Mouse (Mus musculus) intestine, embryonic 15.5 days (tissue): ENCODE measurements around the gene Piezo1. TPM values are rescaled to one million over a fixed set of nuclear protein-coding genes. Genes with fewer than 3 reads are reported as not detected.
A peak's percentile ranks its signal among the peaks of the same experiment; 100 is the strongest.

Source experiments
- ATAC-seq: fragments of 200-750 bp; cut with Nextera tagmentation; 2 replicates; pipeline ENCODE4 v1.8.0; 2017; ENCODE audit warnings: moderate TSS enrichment, moderate library complexity
- H3K27ac ChIP-seq: fragments of 300-500 bp; sonication (generic); 2 replicates; pipeline ENCODE4 v1.5.1; 2015; ENCODE audit warnings: mild to moderate bottlenecking, inconsistent platforms
- H3K27me3 ChIP-seq: fragments of 300-500 bp; sonication (generic); replicated peaks from 2 replicates; pipeline ENCODE4 v1.6.1; 2015; ENCODE audit warnings: inconsistent platforms
- H3K36me3 ChIP-seq: fragments of 300-500 bp; sonication (generic); 2 replicates; pipeline ENCODE4 v1.6.1; 2015; ENCODE audit warnings: inconsistent platforms
- H3K4me1 ChIP-seq: fragments of 300-500 bp; sonication (generic); replicated peaks from 2 replicates; pipeline ENCODE4 v1.6.1; 2015; ENCODE audit warnings: inconsistent platforms
- H3K4me2 ChIP-seq: fragments of 300-500 bp; sonication (generic); replicated peaks from 2 replicates; pipeline ENCODE4 v1.6.1; 2015; ENCODE audit warnings: mild to moderate bottlenecking, inconsistent platforms
- H3K4me3 ChIP-seq: fragments of 300-500 bp; sonication (generic); replicated peaks from 2 replicates; pipeline ENCODE4 v1.5.1; 2015; ENCODE audit warnings: inconsistent platforms
- H3K9ac ChIP-seq: fragments of 300-500 bp; sonication (generic); 2 replicates; pipeline ENCODE4 v1.6.1; 2015; ENCODE audit warnings: inconsistent platforms
- H3K9me3 ChIP-seq: fragments of 300-500 bp; sonication (generic); 2 replicates; pipeline ENCODE4 v1.6.1; 2016; ENCODE audit warnings: inconsistent platforms
- WGBS: fragments of 180-500 bp; shearing (Covaris S2); methylation state at CpG from one replicate; pipeline ENCODE4 v1.1.7; 2015; 5-methylcytosine and 5-hydroxymethylcytosine counted together
- polyA plus RNA-seq: library from polyadenylated mRNA; unstranded; fragments of >200 nt; fragmentation: Nextera tagmentation; extraction: Ambion mirVana; gene quantifications from 2 replicates; pipeline ENCODE4 v1.2.1, GENCODE M21; 2015

The Piezo1 gene
- polyA plus RNA-seq, 1 experiment from 2014 or later = 10.8 TPM

DNA sequence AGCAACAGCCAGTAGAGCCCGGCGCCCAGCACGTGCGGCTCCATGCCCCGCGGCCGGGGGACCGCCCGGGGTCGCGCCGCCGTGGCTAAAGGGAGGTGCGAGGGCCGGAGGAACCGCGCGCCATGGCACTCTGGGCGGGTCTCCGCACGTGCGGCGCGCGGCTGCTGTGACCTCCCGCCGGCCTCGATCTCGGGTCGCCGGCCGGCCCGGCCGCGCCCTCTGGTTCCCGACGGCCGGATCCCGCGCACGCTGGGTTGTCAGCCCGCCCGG lies 199 bp downstream of the Piezo1 start:
- peak overlapping the region; percentile 87 for H3K4me3 ChIP-seq
- H3K9ac ChIP-seq = peak overlapping the region; percentile 85
- no peaks in the 10 kb centered on the region for H3K36me3 ChIP-seq
- H3K4me1 ChIP-seq = peaks cover 48% of the 10 kb centered on the region
- 0% methylated on average over 43 of the region's 43 CpGs for WGBS
- H3K27me3 ChIP-seq = no peaks in the 10 kb centered on the region
- H3K9me3 ChIP-seq = no peaks in the 10 kb centered on the region
- ATAC-seq = peak; percentile 55
- peak overlapping the region; percentile 90 for H3K27ac ChIP-seq
- peak overlapping the region; percentile 92 for H3K4me2 ChIP-seq

DNA sequence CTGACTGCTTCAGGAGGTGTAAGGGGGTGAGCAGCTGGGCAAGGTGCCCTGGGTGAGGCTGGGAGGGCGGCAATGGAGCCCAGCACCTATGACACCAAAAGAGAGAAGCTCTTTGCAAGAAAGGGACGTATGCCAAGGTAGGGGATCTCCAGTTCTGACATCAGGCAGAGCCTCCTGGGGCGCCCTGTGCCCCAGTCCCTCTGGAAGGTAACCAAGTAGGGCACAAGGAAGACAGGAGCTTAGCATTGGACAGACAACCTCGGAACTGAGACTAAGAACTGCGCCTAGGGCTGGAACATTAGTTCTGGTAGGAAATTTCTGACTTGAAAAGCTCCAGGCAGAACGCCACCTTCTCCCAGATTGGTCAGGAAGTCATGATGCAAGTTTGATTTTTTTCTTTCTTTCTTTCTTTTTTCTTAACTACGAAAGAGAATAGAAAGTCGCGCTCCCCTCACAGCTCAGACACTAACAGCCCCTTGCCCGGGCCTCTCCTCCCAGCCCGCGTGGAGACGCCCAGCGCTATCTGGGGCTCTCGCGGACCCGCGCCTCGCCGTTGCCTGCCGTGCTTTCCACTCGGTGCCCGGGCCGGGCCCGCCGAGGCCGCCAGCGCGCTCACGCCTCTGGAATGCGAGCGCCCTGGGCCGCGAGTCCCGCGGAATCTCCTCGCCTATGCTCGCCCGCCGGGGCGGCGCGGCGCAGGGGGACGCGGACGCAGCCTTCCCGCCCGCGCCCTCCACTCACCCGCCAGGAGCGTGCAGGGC lies 715 bp downstream of the Piezo1 start:
- H3K4me1 ChIP-seq = peaks cover 48% of the 10 kb centered on the region
- peak overlapping the region; percentile 92 for H3K4me2 ChIP-seq
- peak overlapping the region; percentile 85 for H3K9ac ChIP-seq
- no peaks in the 10 kb centered on the region for H3K9me3 ChIP-seq
- no peaks in the 10 kb centered on the region for H3K36me3 ChIP-seq
- 3% methylated on average over 50 of the region's 52 CpGs for WGBS
- H3K27me3 ChIP-seq = no peaks in the 10 kb centered on the region
- H3K4me3 ChIP-seq = peak overlapping the region; percentile 87
- ATAC-seq = peak; percentile 57
- peak overlapping the region; percentile 90 for H3K27ac ChIP-seq

DNA sequence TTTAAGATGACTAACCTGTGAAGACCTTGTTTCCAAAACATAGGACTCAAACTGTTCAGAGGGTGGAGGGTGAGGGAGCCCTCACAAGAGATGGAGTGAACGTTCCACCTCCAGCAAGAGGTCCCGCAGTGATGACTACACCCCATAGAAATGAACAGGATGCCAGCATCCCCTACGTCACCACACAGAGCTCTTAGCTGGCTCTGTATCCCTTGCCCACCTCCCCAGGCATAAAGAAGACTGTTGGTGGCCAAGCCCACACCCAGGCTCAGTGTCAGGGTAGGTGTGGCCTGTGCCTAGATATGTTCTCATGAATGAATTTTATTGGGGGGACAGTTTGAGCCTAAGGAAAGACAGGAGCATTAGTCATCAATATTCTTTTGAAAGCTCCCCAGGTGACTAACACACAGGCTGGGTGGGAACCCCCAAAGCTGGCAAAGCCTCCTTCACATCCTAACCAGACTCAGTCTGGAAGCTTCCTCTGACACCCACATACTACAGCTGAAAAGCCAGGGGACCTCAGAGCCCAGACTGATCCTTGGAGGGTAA lies 2.2 kb downstream of the Piezo1 start:
- Histone ChIP-seq H3K9me3 (no peaks in the 10 kb centered on the region), H3K4me2 (peak overlapping the region; percentile 92), H3K4me1 (peaks cover 50% of the 10 kb centered on the region), H3K27ac (peak overlapping the region; percentile 49; the same call in 1 of the 2 replicates), H3K9ac (no peak overlapping the region; the same call in 1 of the 2 replicates), H3K4me3 (peak overlapping the region; percentile 87; the same call in 1 of the 2 replicates), H3K27me3 (no peaks in the 10 kb centered on the region), H3K36me3 (no peaks in the 10 kb centered on the region)
- ATAC-seq = no peak
- 79% methylated on average over 3 of the region's 3 CpGs for WGBS

DNA sequence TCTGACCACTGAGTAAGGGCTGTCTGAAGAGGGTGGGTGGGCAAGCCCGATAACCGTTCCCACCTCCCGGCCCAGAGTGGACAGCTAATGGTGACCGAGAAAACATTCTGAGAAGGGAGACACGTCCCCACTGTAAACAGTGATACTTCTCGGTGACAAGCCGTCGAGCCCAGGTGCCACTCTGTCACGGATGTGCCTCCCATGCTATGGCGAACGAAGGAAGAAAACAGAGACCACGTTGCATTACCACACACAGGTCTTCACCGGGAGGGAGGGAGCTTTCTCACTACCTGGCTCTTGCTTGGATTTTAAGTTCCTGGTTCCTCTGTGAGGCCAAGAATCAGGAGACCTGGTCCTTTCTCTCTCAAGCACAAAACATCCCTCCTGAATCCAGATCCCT lies 2.8 kb downstream of the Piezo1 start:
- 63% methylated on average over 13 of the region's 13 CpGs for WGBS
- no peaks in the 10 kb centered on the region for H3K27me3 ChIP-seq
- ATAC-seq = no peak
- no peaks in the 10 kb centered on the region for H3K36me3 ChIP-seq
- H3K9ac ChIP-seq = no peak overlapping the region
- H3K4me3 ChIP-seq = no peak overlapping the region
- peak overlapping the region; percentile 92 for H3K4me2 ChIP-seq
- H3K4me1 ChIP-seq = peaks cover 50% of the 10 kb centered on the region
- no peaks in the 10 kb centered on the region for H3K9me3 ChIP-seq
- peak overlapping the region; percentile 49 for H3K27ac ChIP-seq

DNA sequence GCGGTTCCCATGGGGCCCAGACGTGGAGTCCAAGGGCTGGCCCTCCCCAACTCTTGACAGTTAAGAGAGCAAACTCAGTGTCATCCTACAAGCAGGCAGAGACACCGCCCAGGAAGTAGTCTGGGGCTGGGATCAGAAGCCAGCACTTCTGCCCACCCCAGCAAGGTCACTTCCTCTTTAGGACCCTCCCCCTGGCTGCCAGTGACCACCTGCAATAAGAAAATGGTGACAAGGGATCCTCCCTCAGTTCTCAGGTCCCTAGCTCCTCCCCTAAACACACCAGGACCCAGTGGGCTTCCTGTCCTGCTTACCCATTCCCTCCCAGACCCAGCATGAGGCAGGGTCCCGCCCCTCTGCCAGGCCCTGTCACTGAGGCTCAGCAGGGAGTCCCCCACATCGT lies 3.3 kb downstream of the Piezo1 start:
- ATAC-seq = peak; percentile 5; the same call in 1 of the 2 replicates
- peak overlapping the region; percentile 56 for H3K27ac ChIP-seq
- no peaks in the 10 kb centered on the region for H3K27me3 ChIP-seq
- H3K9ac ChIP-seq = 0 out of 2 replicates have a peak overlapping the region, but pooled peaks have one; percentile 6
- H3K4me2 ChIP-seq = peak overlapping the region; percentile 92
- H3K36me3 ChIP-seq = no peaks in the 10 kb centered on the region
- H3K4me3 ChIP-seq = no peak overlapping the region; the same call in 1 of the 2 replicates
- peaks cover 50% of the 10 kb centered on the region for H3K4me1 ChIP-seq
- no peaks in the 10 kb centered on the region for H3K9me3 ChIP-seq
- 35% methylated on average over 5 of the region's 5 CpGs for WGBS

DNA sequence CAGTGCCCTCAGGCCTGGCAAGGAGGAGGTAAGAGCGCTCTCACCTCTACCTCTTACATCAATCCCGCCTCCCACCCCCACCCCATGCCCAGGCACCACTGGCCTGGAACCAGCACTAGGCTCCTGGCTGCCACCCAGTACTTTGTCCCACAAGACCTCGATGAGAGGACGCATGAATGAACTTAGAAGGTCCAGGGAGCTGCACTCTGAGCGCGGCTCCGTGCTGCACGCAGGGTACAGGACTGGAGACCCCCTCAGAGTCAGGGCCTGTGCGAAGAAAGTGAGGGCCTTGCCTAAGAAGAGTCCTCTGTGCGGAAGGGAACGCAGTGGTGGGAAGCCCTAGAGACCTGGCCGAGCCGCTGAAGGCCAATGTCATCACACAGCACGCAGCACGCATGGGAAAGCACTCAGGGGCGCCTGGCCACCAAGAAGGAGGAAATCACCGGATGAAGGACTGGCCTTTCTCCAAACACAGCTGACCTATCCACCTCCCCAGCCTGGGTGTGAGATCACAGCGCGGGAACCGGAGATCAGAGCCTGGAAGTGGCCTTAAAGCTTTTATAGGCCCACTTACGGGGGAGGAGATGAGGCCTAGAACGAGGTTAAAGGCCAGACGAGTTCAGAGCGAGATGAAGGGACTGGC lies 4.2 kb downstream of the Piezo1 start:
- Histone ChIP-seq H3K4me3 (0 out of 2 replicates have a peak overlapping the region, but pooled peaks have one; percentile 5), H3K4me2 (peak overlapping the region; percentile 92), H3K36me3 (no peaks in the 10 kb centered on the region), H3K27ac (peak overlapping the region; percentile 56; the same call in 1 of the 2 replicates), H3K9me3 (no peaks in the 10 kb centered on the region), H3K9ac (peak overlapping the region; percentile 6; the same call in 1 of the 2 replicates), H3K4me1 (peaks cover 50% of the 10 kb centered on the region), H3K27me3 (no peaks in the 10 kb centered on the region)
- WGBS = 53% methylated on average over 24 of the region's 24 CpGs
- ATAC-seq = no peak

DNA sequence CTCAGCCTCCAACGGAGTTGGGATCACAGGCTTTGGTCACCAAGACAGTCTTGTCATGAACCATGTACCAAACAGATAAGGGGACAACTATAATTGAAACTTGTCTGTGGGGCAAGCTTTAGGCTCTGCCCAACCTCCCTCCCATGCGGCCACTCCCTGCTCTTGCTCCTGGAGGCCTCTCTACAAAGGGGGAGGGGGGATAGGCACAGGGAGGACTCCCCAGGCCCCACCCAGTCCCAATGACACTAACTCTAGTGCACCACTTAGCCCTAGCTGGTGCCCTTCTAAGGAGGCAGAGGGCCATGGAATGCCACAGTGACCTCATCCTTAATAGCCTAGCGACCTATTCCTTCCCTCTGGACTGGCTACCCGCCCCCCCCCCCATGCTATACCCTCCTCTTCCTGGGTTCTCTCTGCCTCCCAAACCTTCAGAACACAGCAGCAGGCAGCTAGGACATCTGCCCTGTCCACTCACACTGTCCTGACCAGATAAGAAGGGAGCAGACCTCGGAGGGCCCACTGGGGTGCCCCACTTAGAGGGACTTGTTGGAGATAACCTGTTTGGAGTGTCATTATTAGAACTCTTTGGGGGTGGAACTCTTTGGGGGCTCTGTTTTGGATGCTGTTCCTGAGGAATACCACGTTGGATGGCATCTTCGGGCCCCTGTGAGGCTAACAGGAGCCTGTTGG lies 4.9 kb downstream of the Piezo1 start:
- peak; percentile 44; the same call in 1 of the 2 replicates for ATAC-seq
- H3K36me3 ChIP-seq = no peaks in the 10 kb centered on the region

DNA sequence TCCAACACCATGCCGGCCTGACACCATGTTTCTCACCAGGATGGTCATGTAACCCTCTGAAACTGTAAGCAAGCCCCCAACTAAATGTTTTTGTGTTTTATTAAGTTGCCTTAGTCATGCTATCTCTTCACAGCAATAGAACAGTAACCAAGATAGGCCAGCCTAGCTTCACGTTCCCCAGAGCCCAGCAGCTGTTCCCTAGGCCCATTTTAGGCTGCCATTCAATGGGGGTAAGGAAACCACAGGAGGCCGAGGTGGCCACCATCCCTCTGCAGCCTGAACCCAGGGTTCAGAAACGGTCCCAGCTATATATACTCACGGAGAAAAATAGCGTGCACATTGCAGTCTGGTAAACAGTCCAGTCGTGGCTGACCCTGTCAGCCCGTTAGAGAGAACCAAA lies 7.0 kb downstream of the Piezo1 start:
- Histone ChIP-seq H3K27me3 (no peaks in the 10 kb centered on the region), H3K4me2 (no peak overlapping the region), H3K9me3 (no peaks in the 10 kb centered on the region), H3K27ac (no peak overlapping the region), H3K9ac (no peak overlapping the region), H3K4me1 (peaks cover 35% of the 10 kb centered on the region), H3K36me3 (no peaks in the 10 kb centered on the region), H3K4me3 (no peak overlapping the region)
- ATAC-seq = no peak
- 87% methylated on average over 8 of the region's 8 CpGs for WGBS

More for the DNA sequence above, 4.9 kb downstream of the Piezo1 start:
- Histone ChIP-seq H3K4me1 (peaks cover 48% of the 10 kb centered on the region), H3K9me3 (no peaks in the 10 kb centered on the region), H3K4me3 (no peak overlapping the region), H3K4me2 (peak overlapping the region; percentile 92; the same call in 1 of the 2 replicates), H3K27me3 (no peaks in the 10 kb centered on the region), H3K9ac (no peak overlapping the region), H3K27ac (peak overlapping the region; percentile 56; the same call in 1 of the 2 replicates)
- WGBS = 70% methylated on average over 7 of the region's 7 CpGs

DNA sequence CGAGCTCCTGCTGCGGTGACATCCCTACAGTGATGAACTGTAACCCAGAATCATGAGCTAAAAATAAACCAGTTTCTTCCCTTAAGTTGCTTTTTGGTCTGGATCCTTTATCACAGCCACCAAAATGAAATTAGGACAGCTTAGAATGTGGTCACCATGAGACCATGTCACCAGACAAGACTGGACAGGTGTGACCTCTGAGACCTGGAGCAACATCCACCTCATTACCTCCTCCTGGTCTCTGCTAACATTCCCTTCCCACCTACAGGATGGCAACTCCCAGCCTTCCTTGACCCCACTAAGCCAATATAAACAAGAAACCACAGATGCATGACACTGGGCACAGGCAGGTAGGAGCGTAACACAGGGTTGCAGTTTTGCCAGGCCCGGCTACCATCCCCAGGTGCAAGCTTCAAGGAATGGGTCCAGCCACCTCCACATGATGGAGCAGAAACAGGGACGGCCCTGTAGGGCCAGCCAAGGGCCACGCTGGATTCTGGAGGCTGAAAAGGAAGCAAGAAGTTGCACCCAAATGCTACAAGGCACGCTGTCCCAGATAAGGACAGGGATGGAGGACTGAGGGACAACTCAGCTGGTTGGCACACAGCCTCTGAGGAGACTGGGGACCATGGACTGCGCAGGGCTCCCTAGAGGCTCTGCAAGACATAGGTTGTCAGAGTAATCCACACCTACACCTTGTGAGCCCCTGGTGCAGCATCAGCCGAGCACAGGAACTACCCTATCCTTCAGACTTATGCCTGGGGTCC lies 12.6 kb downstream of the Piezo1 start:
- no peak for ATAC-seq
- H3K4me3 ChIP-seq = no peak overlapping the region
- H3K4me1 ChIP-seq = peaks cover 19% of the 10 kb centered on the region
- no peak overlapping the region for H3K9ac ChIP-seq
- 96% methylated on average over 9 of the region's 9 CpGs for WGBS
- H3K27me3 ChIP-seq = no peaks in the 10 kb centered on the region
- no peaks in the 10 kb centered on the region for H3K36me3 ChIP-seq
- H3K27ac ChIP-seq = no peak overlapping the region
- no peak overlapping the region for H3K4me2 ChIP-seq
- no peaks in the 10 kb centered on the region for H3K9me3 ChIP-seq

DNA sequence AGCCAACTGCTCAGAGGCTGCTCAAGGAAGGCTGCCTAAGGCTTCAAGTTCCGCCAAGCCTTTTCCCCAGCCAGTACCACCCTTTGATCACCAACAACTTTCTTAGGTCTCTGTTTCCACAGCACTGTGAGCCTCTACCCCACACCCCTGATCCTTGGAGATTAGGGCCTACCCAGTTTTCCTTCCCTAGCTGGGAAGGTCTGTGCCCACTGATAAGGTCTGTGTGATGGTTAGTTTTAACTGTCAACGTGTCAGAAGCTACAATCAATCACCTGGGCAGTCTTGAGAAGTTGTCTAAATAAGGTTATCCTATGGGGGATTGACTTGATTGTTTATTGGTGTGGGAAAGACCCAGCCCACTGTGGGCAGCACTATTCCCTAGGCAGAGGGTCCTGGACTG lies 13.3 kb downstream of the Piezo1 start:
- 65% methylated on average over 2 of the region's 2 CpGs for WGBS
- Histone ChIP-seq H3K9me3 (no peaks in the 10 kb centered on the region), H3K9ac (no peak overlapping the region), H3K36me3 (no peaks in the 10 kb centered on the region), H3K4me1 (peaks cover 19% of the 10 kb centered on the region), H3K4me3 (no peak overlapping the region), H3K27ac (peak overlapping the region; percentile 56; the same call in 1 of the 2 replicates), H3K4me2 (no peak overlapping the region), H3K27me3 (no peaks in the 10 kb centered on the region)
- peak; percentile 18; the same call in 1 of the 2 replicates for ATAC-seq

DNA sequence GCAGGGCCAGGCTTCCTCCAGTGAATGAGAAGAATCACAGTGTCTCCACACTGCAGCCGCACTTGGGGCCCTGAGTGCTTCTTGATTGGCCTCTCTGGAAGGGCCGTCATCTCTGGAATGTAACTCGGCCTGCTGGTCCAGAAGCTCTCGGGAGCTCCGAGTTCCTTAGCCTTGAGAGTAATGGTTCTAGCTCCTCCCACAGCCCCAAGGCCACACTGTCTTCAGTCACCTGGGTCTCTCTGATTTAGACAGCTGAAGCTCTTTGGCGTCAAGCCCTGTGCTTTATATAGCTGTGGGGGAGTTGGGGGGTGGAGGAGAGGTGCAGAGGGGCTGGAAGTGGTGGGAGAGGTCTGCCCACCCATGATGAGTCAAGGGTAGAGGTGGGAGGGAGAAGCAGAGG lies 14.1 kb downstream of the Piezo1 start:
- no peak overlapping the region for H3K4me3 ChIP-seq
- H3K9ac ChIP-seq = no peak overlapping the region
- 10% methylated on average over 6 of the region's 6 CpGs for WGBS
- ATAC-seq = peak; percentile 91
- peak overlapping the region; percentile 22; the same call in 1 of the 2 replicates for H3K4me2 ChIP-seq
- no peaks in the 10 kb centered on the region for H3K27me3 ChIP-seq
- H3K27ac ChIP-seq = peak overlapping the region; percentile 56
- no peaks in the 10 kb centered on the region for H3K9me3 ChIP-seq
- H3K4me1 ChIP-seq = peaks cover 19% of the 10 kb centered on the region
- H3K36me3 ChIP-seq = no peaks in the 10 kb centered on the region
